Mouse (Mus musculus) forebrain, embryonic 16.5 days (tissue): ENCODE results near the gene Scn2b. TPM values are rescaled to one million over a fixed set of nuclear protein-coding genes. Genes with fewer than 3 reads are reported as not detected.

ENCODE experiments used
- ATAC-seq: fragments of 200-750 bp; cut with Nextera tagmentation; 2 replicates; pipeline ENCODE4 v1.8.0; 2017; ENCODE audit warnings: mild to moderate bottlenecking, moderate library complexity
- H3K27ac ChIP-seq: fragments of 300-500 bp; sonication (generic); 2 replicates; pipeline ENCODE4 v1.5.1; 2014; ENCODE audit warnings: low read length, control low read depth
- H3K27me3 ChIP-seq: fragments of 300-500 bp; sonication (generic); replicated peaks from 2 replicates; pipeline ENCODE4 v1.6.1; 2014; ENCODE audit warnings: low read length; ENCODE audit not compliant: control insufficient read depth, insufficient read depth
- H3K36me3 ChIP-seq: fragments of 300-500 bp; sonication (generic); 2 replicates; pipeline ENCODE4 v1.6.1; 2014; ENCODE audit not compliant: control insufficient read depth, insufficient read depth
- H3K4me1 ChIP-seq: fragments of 300-500 bp; sonication (generic); replicated peaks from 2 replicates; pipeline ENCODE4 v1.6.1; 2014; ENCODE audit warnings: low read length; ENCODE audit not compliant: control insufficient read depth, insufficient read depth
- H3K4me2 ChIP-seq: fragments of 300-500 bp; sonication (generic); 2 replicates; pipeline ENCODE4 v1.6.1; 2014; ENCODE audit warnings: mild to moderate bottlenecking, low read length, control low read depth
- H3K4me3 ChIP-seq: fragments of 300-500 bp; sonication (generic); replicated peaks from 2 replicates; pipeline ENCODE4 v1.5.1; 2014; ENCODE audit warnings: mild to moderate bottlenecking, low read length, control low read depth
- H3K9ac ChIP-seq: fragments of 300-500 bp; sonication (generic); replicated peaks from 2 replicates; pipeline ENCODE4 v1.6.1; 2014; ENCODE audit warnings: low read depth, low read length, control low read depth
- H3K9me3 ChIP-seq: fragments of 300-500 bp; sonication (generic); 2 replicates; pipeline ENCODE4 v1.6.1; 2016; ENCODE audit warnings: low read length; ENCODE audit not compliant: control insufficient read depth
- WGBS: fragments of 180-500 bp; shearing (Covaris S2); extraction: QIAGEN DNeasy Blood & Tissue Kit; methylation state at CpG from one replicate; pipeline ENCODE4 v1.1.7; 2014; 5-methylcytosine and 5-hydroxymethylcytosine counted together
- polyA plus RNA-seq: library from polyadenylated mRNA; unstranded; fragments of >200 nt; fragmentation: Nextera tagmentation; extraction: Ambion mirVana; gene quantifications from 2 replicates; pipeline ENCODE4 v1.2.1, GENCODE M21; 2015

Gene Scn2b
- 5.7 and 6.9 TPM in 2 replicates for polyA plus RNA-seq

DNA sequence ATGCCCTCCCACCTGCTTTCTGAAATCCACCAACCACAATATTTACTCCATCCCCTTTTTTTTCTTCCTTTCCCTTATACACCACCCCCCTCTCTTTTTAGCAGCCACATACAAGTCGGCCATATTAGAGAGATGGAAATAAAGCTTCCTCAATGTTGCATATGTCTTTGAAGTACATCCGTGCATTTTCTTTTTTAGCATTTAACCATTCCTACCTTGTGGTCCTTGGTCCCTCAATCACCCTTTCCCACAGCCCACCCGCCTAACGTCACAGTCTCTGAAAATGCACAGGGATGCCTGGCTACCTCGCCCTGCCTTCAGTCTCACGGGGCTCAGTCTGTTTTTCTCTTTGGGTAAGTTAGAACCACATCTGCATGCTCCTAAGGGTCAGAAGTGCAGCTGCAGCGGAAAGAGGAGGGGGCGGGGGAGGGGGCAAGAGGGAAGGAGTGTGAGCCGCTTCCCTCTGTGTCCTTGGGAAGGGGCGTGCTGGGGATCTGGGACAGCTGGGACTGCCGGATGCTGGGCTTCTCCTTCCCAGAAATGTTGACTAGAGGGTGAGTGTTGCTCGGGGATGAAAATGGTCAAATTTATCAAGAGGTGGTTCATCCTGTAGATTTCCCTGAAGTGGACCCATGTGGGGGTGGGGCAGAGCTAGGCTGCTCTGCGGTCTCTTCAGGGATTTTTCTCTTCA lies at the start of gene Scn2b:
TSS of gene Scn2b (plus strand) at position 42 of the 691 bp plus-strand sequence.
- H3K4me1 ChIP-seq = peaks cover 25% of the 10 kb centered on the region
- peak within 1 kb of the TSS; percentile 52 for H3K4me3 ChIP-seq
- ATAC-seq = peak; percentile 77
- no peaks in the 10 kb centered on the region for H3K27me3 ChIP-seq
- no peaks in the 10 kb centered on the region for H3K36me3 ChIP-seq
- under 1% methylated on average over 13 of the region's 13 CpGs for WGBS
- H3K27ac ChIP-seq = peak within 1 kb of the TSS; percentile 76
- H3K9me3 ChIP-seq = no peaks in the 10 kb centered on the region
- peak within 1 kb of the TSS; percentile 69 for H3K9ac ChIP-seq
- H3K4me2 ChIP-seq = peak within 1 kb of the TSS; percentile 57

DNA sequence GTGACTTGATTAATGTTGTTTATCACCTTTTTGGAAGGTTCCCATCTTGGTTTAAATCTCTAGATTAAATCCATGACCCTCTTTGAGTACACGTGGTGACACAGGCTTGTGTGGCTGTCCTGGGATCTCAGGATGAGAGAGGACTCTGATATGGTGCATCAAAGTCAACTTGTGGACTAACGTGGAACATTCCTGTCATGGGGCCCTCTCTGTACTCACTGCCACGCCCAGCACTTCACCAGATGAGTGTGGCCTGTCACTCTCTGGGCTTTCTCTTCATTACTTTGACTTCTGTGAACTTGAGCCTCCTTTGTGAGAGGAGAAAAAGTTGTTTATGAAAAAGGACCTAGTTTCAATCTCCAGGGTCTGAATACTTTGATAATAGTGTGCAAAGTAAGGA lies 45.8 kb upstream of the Scn2b start:
- WGBS = 55% methylated on average over 3 of the region's 3 CpGs
- H3K27ac ChIP-seq = no peak overlapping the region
- H3K4me3 ChIP-seq = no peak overlapping the region

DNA sequence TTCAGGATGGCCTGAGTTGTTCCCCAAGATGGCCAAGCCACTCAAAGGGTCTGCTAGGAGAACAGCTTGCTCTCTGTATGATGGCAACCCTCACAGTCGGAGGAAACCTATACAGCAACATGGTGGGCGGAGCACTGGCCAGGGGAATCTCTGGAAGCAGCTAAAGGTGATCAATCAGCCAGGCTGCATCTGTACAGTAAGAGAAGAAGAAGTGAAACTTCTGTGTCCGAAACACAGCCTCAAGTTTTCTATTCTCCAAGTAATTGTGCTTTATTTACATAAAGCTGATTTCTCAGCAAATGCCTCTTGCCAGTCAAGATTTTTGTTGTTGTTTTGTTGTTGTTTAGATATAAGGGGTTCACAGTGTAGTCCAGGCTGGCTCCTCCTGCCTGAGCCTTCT lies 39.7 kb upstream of the Scn2b start:
- Histone ChIP-seq H3K27ac (no peak overlapping the region), H3K4me3 (no peak overlapping the region), H3K27me3 (no peaks in the 10 kb centered on the region), H3K4me2 (no peak overlapping the region), H3K4me1 (no peaks in the 10 kb centered on the region), H3K9me3 (no peaks in the 10 kb centered on the region), H3K9ac (no peak overlapping the region), H3K36me3 (no peaks in the 10 kb centered on the region)
- ATAC-seq = no peak
- 69% methylated on average over 3 of the region's 3 CpGs for WGBS

More for the DNA sequence above, 45.8 kb upstream of the Scn2b start:
- Histone ChIP-seq H3K9me3 (no peaks in the 10 kb centered on the region), H3K9ac (no peak overlapping the region), H3K4me2 (no peak overlapping the region), H3K4me1 (no peaks in the 10 kb centered on the region), H3K27me3 (no peaks in the 10 kb centered on the region), H3K36me3 (no peaks in the 10 kb centered on the region)
- no peak for ATAC-seq

- H3K27ac ChIP-seq = no peak within 1 kb of the TSS
- H3K4me2 ChIP-seq = no peak within 1 kb of the TSS
- no peaks in the 10 kb centered on the region for H3K9me3 ChIP-seq
- WGBS = 91% methylated on average over 5 of the region's 5 CpGs
- H3K36me3 ChIP-seq = no peaks in the 10 kb centered on the region
- H3K27me3 ChIP-seq = no peaks in the 10 kb centered on the region
- H3K4me1 ChIP-seq = no peaks in the 10 kb centered on the region
- no peak for ATAC-seq
- H3K4me3 ChIP-seq = no peak within 1 kb of the TSS
- no peak within 1 kb of the TSS for H3K9ac ChIP-seq
Measured at GRCm38 (mm10) chr9:45079011-45079410, 38.6 kb upstream of the Scn2b start, which contains the start of gene Jaml. TSS of gene Jaml (plus strand) at chr9:45079183.

- H3K27me3 ChIP-seq = 0 out of 2 replicates have a peak, but pooled peaks cover 2% of the 10 kb centered on the region
- no peak overlapping the region for H3K9ac ChIP-seq
- H3K36me3 ChIP-seq = no peaks in the 10 kb centered on the region
- WGBS = 89% methylated on average over 3 of the region's 3 CpGs
- no peak for ATAC-seq
- H3K4me2 ChIP-seq = no peak overlapping the region
- H3K4me1 ChIP-seq = no peaks in the 10 kb centered on the region
- no peaks in the 10 kb centered on the region for H3K9me3 ChIP-seq
- H3K4me3 ChIP-seq = no peak overlapping the region
- H3K27ac ChIP-seq = no peak overlapping the region
Measured at GRCm38 (mm10) chr9:45083132-45083531, 34.5 kb upstream of the Scn2b start.

- no peak overlapping the region for H3K4me2 ChIP-seq
- no peak overlapping the region for H3K9ac ChIP-seq
- 0 out of 2 replicates have a peak, but pooled peaks cover 2% of the 10 kb centered on the region for H3K27me3 ChIP-seq
- H3K36me3 ChIP-seq = no peaks in the 10 kb centered on the region
- no peaks in the 10 kb centered on the region for H3K9me3 ChIP-seq
- WGBS = 73% methylated on average over 5 of the region's 5 CpGs
- no peak overlapping the region for H3K4me3 ChIP-seq
- no peaks in the 10 kb centered on the region for H3K4me1 ChIP-seq
- ATAC-seq = no peak
- H3K27ac ChIP-seq = no peak overlapping the region
Measured at GRCm38 (mm10) chr9:45084556-45084955, 33.0 kb upstream of the Scn2b start.

GRCm38 (mm10) chr9:45085741-45086690 lies 31.6 kb upstream of the Scn2b start:
- 69% methylated on average over 12 of the region's 12 CpGs for WGBS
- no peak overlapping the region for H3K4me2 ChIP-seq

DNA sequence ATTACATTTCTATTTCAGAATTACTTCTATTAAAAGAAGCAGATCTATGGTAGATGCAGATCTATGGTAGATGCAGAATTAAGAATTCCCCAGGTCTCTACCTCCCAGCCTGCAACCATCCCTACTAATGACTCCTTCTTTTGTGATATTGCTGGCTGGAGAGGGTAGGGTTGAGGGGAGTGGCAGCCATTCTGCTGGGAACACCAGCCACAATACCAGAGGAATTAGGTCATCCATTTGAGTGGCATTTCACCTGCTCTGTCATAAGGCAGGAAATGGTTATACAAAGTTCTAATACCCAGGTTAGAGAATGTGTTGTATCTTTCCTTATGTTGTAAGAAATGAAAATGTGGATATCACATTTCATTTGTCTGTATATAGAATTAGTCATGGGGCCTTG lies 29.5 kb upstream of the Scn2b start:
- H3K4me2 ChIP-seq = no peak overlapping the region
- no peak overlapping the region for H3K9ac ChIP-seq
- no peak for ATAC-seq
- H3K36me3 ChIP-seq = no peaks in the 10 kb centered on the region
- H3K9me3 ChIP-seq = no peaks in the 10 kb centered on the region
- H3K4me3 ChIP-seq = no peak overlapping the region
- H3K27me3 ChIP-seq = peaks cover 2% of the 10 kb centered on the region; the same call in 1 of the 2 replicates
- H3K27ac ChIP-seq = no peak overlapping the region
- no peaks in the 10 kb centered on the region for H3K4me1 ChIP-seq

More at GRCm38 (mm10) chr9:45085741-45086690, 31.6 kb upstream of the Scn2b start:
- Histone ChIP-seq H3K27me3 (0 out of 2 replicates have a peak, but pooled peaks cover 2% of the 10 kb centered on the region), H3K4me1 (no peaks in the 10 kb centered on the region), H3K36me3 (no peaks in the 10 kb centered on the region), H3K4me3 (no peak overlapping the region), H3K27ac (no peak overlapping the region), H3K9ac (no peak overlapping the region), H3K9me3 (no peaks in the 10 kb centered on the region)
- ATAC-seq = no peak

DNA sequence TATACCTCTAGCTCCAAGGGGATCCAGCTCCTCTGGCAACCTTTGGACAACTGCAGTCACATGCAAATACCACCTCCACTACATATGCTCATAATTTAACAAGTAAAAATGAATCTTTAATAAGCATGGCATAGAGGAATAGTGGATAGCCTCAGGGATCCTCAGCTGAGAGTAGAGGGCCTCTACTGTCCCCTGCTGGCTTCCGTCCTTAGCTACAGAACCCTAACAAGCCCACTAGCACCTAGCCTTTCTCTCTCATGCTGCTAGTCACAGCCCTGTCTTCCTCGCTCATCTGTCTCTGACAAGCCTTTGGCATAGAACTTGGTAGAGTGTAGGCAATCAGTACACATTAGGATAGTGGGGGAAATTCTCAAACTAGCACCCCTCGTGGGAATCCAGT lies 26.8 kb upstream of the Scn2b start:
- Histone ChIP-seq H3K4me1 (no peaks in the 10 kb centered on the region), H3K36me3 (no peaks in the 10 kb centered on the region), H3K9me3 (no peaks in the 10 kb centered on the region), H3K9ac (no peak overlapping the region), H3K4me2 (no peak overlapping the region), H3K27me3 (peaks cover 2% of the 10 kb centered on the region; the same call in 1 of the 2 replicates), H3K4me3 (no peak overlapping the region), H3K27ac (no peak overlapping the region)
- WGBS = 69% methylated on average over 3 of the region's 3 CpGs
- ATAC-seq = no peak
